Mouse (Mus musculus): Measurements from ENCODE around the gene Tent4b. TPM values are rescaled to one million over a fixed set of nuclear protein-coding genes. Genes with fewer than 3 reads are reported as not detected.
A peak's percentile ranks its signal among the peaks of the same experiment; 100 is the strongest.

The Tent4b gene
- total RNA-seq, 2 experiments from 2014 or later, result 36.4 to 38.5 TPM

DNA sequence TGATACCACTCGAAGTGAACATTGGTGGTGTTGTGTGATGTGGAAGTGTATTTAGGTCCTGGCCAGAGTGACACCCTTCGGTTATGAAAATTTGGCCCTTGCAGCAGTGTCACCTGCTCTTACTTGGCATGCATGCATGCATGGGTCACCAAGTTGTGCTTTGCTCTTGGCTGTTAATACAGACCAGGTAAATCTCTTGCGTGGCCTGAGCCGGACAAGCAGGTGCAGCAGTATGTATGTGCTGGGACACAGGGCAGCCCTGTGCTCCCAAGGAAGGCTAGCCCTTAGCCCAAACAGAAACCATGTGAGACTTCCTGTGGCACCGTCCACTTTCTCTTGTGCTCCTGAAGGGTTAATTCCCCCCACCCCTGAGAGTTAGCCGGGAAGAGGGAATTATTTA lies 28.8 kb downstream of the Tent4b start:
- no peak for DNase-seq (ENCODE audit: low spot score in 2 of 2)

DNA sequence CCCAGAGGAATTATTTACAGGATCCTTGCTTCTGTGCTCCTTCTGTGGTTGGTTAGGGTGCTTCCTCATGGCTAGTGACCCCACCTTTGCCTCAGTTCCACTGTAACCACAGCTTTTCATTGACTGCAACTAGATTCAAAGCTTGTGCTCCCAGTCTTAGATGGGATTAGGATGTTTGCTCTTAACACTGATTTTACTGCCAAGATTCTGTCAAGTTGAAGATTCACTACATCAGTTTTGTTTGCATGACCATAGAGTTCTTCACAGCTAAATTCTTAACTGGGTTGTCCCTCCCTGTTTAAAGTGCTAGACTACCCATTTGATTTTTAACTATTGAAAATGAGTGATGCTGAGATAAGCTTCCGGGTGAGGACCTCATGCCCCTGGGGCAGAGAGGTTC lies 29.3 kb downstream of the Tent4b start:
- DNase-seq (ENCODE audit: low spot score in 2 of 2), result no peak

DNA sequence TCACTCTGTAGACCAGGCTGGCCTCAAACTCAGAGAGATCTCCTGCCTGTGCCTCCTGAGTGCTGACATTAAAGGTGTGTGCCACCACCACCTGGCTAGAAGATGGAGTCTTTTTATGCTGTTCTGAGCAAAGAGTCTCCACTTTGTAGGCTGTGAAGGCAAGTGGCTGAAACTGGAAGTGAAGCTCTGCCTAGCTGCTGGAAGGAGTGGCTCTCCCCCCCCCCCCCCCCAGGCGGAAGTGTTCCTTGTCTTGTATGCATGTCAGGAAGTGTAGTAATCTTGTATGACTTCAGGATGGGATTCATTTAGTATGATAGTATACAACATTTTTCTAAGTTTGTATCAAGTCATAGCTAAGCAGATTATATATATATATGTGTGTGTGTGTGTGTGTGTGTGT lies 29.8 kb downstream of the Tent4b start:
- DNase-seq (ENCODE audit: low spot score in 2 of 2), result no peak

DNA sequence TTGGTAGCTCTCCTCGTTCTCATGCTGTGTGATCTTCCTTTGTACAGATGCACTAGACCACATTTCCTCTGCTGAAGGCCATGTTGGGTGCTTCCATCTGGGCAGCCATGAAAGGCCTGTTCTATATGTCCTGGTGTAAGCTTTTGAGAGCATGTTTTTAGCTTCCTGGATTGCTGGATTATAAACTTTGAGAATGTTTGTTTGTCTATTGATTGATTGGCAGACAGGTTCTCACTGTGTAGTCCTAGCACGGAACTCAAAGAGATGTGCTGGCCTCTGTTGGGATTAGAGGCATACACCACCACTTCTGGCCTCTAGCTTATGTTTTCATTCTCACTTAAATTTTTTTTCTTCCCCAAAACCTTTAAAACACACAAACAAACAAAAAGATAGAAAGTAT lies 37.7 kb downstream of the Tent4b start:
- DNase-seq (ENCODE audit: low spot score in 2 of 2), result no peak

DNA sequence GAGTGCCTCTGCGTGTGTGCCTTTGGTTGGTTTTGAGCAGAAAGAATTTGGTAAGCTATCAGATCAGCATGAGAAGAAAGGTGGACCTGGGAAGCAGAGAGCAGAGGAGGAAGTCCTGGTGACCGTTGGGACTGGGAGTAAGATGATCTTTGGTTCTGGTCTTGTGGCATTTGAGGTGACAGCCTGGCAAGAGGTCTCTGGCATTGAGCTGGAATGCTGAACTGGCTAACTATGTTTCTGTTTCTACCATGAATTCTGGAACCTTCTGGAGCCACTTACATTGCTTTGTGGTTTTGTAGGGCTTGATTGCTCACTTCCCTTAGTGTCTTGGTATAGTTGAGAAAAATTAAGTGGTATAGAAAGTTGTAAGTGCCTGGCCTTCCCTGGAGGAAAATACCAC lies 38.6 kb downstream of the Tent4b start:
- DNase-seq (ENCODE audit: low spot score in 2 of 2), result no peak

DNA sequence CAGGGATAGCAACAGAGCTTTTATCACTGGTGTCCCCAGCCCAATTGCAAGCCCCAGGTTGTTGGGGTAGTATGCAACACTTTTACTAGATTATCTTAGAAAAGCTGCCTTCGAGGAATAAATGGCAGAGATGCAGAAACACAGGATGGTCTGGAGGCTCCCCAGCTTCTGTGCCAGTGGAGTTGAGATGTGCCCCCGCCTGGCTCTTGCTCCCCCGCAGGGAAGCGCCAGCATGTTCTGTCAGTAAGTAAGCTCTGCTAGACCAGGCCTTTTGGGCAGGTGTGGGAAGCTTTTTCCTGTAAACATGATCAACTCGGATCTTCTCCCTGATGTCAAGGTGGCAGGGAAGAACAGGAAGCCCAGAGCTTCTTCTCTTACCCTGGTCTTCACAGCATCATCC lies 40.3 kb downstream of the Tent4b start:
- no peak for DNase-seq (ENCODE audit: low spot score in 2 of 2)

DNA sequence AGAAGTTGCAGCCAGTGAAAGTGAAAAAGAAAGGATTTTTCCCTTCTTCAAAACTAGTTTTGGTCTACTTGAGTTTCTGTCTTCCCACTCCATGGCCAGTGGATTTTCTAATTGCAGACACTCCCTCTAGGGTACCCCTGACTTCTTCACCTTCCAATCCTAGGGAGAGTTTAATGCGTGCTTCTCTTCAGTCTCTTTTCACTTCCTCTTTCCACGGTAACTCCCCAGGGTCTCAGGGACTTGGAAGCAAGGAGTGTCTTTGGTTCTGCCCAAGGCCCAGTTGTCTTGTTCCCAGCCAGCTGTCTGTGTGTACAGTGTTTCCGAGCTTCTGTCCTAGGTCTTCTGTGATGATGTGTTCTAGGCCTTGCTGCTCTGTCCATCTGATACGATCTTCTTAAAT lies 42.9 kb downstream of the Tent4b start:
- DNase-seq (ENCODE audit: low spot score in 2 of 2), result no peak

DNA sequence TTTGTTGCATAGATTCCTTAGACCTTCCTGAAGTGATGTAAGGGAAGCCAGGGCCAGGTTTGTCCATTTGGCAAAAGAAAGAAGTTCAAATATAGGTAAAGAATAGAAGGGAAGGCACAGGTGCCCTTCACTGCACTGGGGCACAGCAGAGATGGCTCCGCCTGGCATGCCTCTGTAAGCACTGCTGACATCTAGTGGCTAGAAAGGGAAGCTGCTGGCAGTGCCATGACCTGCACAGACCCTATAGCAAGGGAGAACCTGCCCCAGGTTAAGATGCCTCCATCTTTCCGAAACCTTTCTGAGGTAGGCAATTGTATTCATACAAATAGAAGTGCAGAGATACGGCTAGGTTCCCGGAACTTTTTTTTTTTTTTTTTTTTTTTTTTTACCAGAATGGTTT lies 45.3 kb downstream of the Tent4b start:
- DNase-seq (ENCODE audit: low spot score in 2 of 2), result no peak

DNA sequence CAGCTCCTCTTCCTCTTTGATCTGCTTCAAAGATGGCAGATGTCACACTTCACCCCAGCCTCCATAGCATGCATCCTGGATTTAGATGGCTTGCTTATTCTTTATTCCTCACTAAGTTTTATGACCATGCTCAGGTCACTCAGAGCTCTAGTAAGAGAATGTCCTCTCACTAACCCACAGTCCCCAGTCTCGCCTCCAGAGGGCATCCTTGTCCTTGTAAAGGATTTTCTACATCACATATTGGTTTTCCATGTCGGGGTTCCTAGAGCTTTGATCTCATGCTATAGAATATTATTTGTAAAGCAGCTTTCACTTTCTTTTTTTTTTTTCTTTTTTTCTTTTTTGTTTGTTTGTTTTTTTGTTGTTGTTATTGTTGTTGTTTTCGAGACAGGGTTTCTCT lies 53.8 kb downstream of the Tent4b start:
- DNase-seq (ENCODE audit: low spot score in 2 of 2), result no peak

DNA sequence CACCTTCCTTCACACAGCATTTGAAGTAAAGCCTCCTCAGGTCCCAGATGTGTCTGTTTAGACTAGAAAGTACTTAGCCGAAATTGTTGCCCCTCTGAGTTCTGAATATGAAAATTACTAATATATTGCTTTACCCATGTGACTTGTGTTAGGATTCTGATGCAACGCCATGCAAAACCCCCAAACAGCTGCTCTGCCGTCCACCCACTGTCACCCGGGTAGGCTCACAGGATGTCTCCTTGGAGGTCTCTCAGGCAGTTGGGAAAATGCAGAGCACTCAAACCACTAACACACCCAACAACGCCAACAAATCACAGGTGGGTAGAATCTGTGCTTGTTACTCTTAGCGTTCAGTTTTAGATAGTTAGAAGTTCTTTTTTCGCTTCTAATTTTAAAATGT lies 55.9 kb downstream of the Tent4b start:
- no peak for DNase-seq (ENCODE audit: low spot score in 2 of 2)

DNA sequence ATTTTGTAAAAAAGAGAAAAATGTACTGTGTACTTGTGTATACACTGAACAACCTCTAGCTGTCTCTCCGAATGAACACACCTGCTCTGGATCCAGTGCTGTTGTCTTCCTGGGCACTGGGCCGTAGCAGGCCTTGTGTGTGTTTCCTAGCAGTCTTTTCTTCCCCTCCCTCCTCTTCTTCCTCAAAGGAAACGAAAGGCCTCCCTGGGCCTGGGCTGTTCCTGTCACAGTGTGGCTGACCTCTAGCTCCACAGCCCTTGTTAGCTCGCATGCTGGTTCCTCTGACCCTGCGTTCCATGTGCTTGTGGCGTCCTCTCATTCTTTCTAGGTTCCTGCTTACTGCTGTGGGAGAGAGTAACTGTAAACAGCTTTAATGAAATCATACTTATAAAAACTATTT lies 59.0 kb downstream of the Tent4b start:
- DNase-seq (ENCODE audit: low spot score in 2 of 2), result no peak

DNA sequence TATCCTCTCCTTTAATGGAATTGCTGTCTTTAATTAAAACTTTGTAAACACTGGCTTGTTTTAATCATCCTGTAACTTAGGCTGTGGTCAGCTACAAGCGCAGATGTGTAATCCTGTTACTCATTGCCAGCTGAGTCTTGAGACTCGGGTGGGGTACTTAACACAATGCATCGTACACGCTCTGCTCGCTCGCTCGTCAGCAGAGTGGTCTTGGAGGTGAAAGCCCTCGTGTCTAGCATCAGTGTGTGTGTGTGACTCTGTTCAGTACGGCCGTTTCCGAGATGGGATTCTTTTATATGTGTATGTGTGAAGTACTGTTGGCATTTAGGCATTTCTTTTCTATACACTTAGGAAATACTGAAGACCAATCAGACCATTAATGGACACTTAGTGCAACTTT lies 59.5 kb downstream of the Tent4b start:
- no peak for DNase-seq (ENCODE audit: low spot score in 2 of 2)

DNA sequence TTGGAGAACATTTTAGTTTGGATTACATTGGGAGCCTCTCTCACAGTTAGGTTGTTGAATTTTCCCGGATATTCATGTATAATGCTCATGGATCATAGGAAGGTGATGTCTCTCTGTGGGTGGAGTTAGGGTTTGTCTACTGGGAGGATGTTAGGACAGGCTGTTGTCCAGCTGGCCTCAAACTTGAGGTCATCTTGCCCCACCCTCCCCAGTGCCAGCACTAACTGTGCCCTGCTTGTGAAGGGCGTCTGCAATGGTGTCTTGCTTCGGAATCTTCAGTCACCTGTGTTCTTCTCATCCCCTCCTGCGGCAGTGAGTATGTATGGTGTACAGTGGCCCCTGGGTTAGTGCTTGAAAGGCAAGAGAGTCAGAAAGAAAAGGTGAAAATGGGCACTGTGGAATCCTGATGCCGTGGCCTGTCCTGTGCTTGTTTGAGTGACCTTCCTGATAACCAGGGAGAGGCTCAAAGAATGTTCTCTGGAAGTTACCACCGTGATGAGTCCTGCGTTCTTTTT lies 61.5 kb downstream of the Tent4b start:
- DNase-seq (ENCODE audit: low spot score in 2 of 2), result no peak

DNA sequence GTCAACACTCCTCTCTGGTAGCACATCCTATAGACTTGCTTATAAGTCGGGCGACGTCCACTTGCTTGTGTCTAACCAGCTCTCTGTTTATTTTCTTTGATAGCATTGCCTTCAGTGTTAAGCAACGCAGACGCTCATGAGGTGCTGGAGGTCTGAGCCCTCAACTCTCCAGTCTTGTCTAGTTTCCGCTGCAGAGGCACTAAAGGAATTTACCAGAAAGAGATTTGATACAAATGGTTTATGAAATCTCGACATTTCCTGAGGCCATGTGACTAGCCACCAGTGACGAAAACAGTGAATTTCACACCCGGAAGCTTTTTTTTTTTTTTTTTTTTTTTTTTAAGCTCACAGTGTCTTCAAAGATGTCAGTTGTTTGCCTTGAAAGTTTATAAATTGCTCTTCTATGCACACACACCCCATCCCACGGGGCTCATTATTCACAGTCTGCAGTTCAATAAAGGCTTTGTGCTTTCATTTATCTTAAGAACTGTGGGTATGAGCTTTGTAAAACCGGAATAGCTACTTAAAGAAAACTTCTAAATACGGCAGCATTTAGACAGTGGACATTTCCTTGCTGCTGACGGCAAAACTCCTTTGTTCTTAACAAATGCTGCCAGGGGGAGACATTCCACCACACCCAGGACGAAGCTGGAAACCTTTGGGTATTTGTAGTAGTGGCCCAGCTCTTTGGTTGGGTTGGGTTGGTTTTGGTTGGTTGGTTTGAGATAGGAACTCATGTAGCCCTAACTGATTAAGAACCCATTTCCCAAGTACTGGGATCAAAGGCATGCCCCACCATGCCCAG lies 64.0 kb downstream of the Tent4b start:
- no peak for DNase-seq (ENCODE audit: low spot score in 2 of 2)

DNA sequence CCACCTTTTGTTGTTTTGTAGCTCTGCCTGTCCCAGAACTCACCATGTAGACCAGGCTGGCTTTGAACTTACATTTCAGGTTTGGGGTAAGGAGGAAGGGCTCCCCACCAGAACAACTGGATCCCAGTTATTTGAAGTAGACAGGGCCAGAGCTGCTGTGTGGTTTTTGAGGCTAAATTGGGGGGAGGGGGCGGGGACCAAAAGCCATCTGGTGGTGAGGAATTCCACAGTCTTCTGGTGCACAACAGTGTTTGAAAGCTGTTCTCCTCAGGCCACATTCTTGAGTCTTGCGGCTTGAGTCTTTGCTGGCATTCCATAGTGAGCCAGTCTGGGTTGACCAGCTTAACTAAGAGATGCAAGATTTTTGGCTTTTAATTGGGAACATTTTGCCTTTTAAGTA lies 66.5 kb downstream of the Tent4b start:
- no peak for DNase-seq (ENCODE audit: low spot score in 2 of 2)

DNA sequence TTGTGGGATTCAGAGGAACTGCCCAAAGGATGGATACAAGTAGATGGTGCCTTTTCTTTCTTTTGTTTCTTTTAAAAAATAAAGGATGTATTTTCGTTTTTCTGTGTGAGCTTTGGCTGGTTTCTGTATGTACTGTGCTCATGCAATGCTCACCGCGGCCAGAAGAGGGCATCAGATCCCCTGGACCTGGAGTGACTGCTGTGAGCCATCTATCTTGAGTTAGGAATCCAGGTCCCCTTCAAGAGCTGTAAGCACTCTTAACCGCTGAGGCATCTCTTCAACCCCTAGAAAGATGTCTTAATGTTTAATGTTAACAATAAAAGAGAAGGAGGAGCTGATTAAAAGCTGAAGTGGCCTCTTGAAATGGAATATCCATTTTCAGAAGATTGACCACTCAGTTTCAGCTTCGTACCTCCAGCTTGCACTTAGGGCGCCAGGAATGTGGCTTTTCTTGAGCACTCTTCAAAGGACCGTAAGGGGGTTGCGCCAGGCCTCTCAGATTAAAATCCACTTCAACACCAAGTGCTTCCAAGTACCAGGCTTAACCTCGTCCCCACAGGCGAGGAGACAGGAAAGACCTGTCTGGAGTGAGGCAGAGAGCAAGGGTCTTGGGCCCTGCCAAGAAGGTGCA lies 67.3 kb downstream of the Tent4b start:
- peak; percentile 64 to 70 for DNase-seq (ENCODE audit: low spot score in 2 of 2)

DNA sequence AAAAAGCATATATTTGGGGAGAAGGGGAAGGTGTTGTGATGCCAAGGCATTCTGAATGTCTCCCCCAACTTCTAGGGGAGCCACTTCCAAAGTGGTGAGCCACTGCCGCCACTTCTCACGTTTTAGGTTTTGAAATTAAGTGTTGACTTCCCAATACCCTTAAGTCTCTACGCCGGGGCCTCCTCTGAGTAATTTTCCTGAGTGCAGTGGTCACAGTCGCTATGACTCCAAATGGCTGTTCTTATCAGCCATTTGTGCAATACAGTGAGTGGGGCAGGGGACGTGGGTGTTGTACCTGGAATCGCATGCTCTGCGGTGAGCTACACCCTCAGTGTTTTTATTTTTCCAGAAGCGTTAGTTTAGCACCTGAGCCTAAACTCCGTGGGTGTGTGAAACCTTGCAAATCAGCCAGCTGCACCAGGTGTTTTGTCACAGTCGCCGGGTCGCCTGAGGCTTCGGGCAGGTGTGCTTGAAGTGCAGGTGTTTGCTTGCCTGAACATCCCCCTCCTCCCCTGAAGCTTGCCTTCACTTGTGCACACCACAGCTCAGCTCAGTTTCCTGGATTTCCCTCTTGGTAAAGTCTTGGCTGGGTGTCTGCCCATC lies 67.9 kb downstream of the Tent4b start:
- DNase-seq (ENCODE audit: low spot score in 2 of 2), result no peak

DNA sequence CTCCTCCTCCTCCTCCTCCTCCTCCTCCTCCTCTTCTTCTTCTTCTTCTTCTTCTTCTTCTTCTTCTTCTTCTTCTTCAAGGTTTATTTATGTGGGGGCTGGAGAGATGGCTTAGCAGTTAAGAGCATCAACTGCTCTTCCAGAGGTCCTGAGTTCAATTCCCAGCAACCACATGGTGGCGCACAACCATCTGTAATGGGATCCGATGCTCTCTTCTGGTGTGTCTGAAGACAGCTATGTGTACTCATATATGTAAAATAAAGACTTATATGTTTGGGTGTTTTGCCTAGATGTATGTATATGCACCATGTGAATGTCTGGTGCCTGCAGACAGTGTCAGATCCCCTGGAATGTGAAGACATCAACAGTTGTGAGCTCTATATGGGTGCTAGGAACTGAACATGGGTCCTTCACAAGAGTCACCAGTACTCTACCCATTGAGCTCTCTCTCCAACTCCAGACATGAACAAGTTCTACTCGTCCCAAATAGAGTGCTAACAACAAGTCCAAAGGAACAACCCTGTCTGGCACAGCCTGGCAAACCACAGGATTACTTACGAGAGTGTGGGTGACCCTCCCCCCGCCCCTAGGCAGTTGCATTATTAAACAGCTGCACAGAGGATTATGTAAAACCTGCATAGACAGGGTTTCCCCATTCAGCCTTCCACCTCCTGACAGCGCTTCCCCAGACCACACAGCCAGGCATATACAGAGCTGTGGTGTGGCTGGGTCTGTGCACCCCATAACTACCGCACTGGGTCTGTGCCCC lies 70.3 kb downstream of the Tent4b start:
- DNase-seq (ENCODE audit: low spot score in 2 of 2), result no peak

DNA sequence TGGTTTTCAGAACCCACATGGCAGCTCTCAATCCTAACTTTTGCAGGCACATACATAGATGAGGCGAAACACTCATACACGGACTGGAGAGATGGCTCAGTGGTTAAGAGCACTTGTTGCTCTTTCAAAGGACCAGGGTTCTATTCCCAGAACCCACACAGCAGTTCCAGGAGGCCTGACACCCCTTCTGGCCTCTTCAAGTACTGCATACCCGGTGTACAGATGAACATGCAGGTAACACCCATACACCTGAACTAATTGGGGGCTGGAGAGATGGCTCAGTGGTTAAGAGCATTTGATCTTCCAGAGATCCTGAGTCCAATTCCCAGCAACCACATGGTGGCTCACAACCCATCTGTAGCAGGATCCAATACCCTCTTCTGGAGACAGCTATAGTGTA lies 71.1 kb downstream of the Tent4b start:
- no peak for DNase-seq (ENCODE audit: low spot score in 2 of 2)

DNA sequence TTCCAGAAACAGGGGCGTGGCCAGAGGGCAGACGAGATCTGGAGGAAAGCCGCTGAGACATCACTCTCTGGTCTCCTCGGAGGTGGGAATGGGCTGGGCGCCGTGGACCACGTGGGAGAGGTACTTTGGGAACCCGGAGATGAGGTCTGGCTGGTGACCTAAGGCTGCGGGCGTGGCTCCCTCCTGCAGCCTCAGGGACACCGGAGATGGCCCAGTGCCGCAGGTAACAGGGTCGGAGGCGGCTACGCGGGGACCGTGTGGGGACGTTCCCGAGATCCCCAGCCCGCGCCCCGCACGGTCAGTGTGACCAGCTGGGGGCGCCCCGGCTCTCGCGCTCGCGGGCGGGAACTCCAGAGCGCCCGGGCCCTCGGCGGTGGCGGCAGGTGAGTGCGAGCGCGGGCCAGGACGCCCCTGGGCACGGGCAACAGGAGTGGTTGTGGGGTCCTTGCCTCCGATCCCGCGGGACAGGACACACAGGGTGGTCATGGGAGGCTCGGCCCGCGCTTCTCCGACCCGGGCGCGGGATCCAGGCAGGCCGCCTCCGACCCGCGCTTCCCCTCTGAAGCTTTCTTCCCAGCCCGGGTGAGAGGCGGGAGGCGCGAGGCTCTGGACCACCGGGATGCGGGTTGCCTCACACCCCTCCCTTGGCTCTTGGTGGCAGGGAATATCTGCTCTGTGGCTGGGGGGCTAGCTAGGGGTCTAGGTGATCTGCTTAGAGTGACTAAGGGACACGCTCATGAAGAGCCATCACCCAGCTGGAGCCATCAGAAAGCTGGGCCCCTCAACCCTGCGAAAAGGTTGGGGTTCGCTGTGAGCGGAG lies 73.4 kb downstream of the Tent4b start, which contains the start of gene Adcy7:
Adcy7 (plus strand) TSS at position 173 of the 820 bp plus-strand sequence.
- no peak for DNase-seq (ENCODE audit: low spot score in 2 of 2)

DNA sequence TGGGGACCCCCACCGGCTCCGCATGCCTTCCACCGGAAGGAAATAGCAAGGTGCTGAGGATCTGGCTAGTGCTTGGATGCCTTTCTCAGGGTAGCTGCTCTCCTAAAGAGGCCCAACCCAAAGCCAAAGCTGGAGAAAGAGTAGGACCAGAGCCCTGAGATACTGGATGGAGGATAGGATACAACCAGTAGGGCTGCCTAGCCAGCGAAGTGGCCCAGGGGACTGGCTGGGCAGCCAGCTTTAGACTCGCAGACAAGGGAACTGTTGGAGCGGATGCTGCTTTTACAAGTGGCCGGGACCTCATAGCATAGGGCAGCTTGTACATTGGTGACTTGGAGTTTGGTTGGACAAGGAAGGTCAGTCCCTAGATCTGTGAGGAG lies 74.0 kb downstream of the Tent4b start:
- DNase-seq (ENCODE audit: low spot score in 2 of 2), result no peak

All from adrenal gland, postnatal 4 days (tissue).